Mouse (Mus musculus) adrenal gland, adult 8-10 months (tissue): ENCODE results near the gene Gm28051. TPM values are rescaled to one million over a fixed set of nuclear protein-coding genes. Genes with fewer than 3 reads are reported as not detected.
A peak's percentile ranks its signal among the peaks of the same experiment; 100 is the strongest.

Source experiments
- DNase-seq: peaks from one replicate; pipeline ENCODE4 v3.0.0; 2022
- total RNA-seq, 4 experiments: library from RNA; stranded (reverse); gene quantifications; 2 replicates each; pipeline ENCODE4 v1.2.4; 2022

Gene Gm28051
- total RNA-seq: not detected

GRCm38 (mm10) chr12:102757689-102758402 lies at the start of gene Gm28051, which contains the start of the genes Gon7 and Ubr7:
Gene Gm28051, minus strand, starts transcription at chr12:102757765.
Gene Gon7, minus strand, starts transcription at chr12:102757803.
Gene Ubr7, plus strand, starts transcription at chr12:102757967.
- DNase-seq: peak; percentile 95

DNA sequence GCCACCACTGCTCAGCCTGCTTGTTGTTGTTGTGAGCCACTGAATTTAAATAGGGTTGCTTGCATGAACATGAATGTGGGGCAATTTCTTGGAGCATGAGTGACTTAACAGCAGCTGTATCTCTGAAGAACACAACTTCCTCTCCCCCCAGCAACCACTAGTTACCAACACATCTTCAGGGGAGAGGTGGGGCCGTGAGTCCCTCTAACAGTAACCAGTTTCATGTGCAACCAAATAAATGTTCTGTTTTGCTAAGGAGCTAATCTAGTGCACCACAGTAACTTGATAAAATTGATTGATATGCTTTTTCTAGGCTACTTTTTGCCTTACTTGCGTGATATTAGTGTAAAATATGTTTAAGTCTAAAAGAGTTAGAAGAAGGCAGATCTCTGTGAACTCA lies 42.0 kb upstream of the Gm28051 start:
- DNase-seq: no peak

- DNase-seq: no peak
Measured at GRCm38 (mm10) chr12:102787927-102788326, 30.4 kb upstream of the Gm28051 start.

GRCm38 (mm10) chr12:102785593-102785985 lies 28.0 kb upstream of the Gm28051 start:
- DNase-seq: no peak

- DNase-seq: no peak
Measured at GRCm38 (mm10) chr12:102784899-102785592, 27.5 kb upstream of the Gm28051 start.

DNA sequence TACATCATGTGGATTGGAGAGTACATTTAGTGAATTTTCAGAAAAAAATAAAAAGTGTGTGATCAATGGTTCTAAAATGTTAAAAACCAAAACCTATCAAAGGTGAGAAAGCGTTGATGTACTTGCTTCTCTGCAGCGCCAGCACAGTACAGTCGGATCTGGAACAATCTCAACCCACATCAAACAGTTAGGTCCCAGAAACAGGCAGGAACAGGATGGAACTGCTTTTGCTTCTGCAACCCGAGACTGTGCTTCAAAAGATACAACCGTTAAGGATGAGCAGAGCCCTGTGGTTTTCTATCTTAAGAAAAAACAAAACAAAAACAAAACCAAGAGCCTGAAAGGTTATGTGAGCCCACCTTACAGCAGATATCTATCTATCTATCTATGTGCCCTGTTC lies 25.3 kb upstream of the Gm28051 start:
- DNase-seq: no peak

- no peak for DNase-seq
Measured at GRCm38 (mm10) chr12:102779452-102779851, 21.9 kb upstream of the Gm28051 start.

- no peak for DNase-seq
Measured at GRCm38 (mm10) chr12:102778151-102778550, 20.6 kb upstream of the Gm28051 start.

DNA sequence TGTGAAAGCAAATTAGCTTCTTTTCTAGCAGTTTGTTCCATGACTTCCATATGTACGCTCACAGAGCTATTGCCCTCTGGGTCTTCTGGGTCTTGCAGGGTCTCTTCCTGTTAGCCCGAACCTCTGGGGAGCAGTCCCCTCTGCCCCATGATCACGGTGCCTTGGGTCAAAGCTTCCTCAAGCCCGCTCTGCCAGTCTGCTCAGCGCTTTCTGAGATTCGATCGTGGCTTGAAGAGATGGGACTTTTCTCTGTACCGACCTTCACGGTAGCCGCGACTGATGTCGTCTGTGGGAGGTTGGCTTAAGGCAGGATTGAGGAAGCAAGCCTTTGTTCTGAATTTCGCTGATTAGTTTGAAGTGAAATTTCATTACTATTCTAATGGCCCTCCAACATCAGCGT lies 18.5 kb upstream of the Gm28051 start:
- DNase-seq: no peak

GRCm38 (mm10) chr12:102772676-102773075 lies 15.1 kb upstream of the Gm28051 start:
- no peak for DNase-seq

GRCm38 (mm10) chr12:102771601-102772000 lies 14.0 kb upstream of the Gm28051 start:
- DNase-seq: no peak

DNA sequence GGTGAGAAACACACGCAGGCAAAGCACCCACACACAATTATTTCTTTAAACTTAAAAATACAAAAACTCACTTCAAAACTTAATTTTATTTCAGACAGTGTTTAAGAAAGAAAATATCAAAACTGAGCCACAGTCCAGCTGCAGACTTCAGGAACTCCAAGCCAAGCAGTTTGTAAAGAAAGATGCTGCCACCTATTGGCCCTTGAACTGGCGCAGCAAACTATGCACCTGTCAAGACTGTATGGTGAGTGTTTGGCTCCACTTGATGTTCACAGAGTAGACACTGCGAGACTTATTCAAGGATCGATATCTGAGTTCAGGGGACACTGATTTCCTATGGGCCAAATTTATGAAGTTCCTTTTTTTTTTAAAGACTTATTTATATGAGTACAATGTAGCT lies 11.4 kb upstream of the Gm28051 start:
- DNase-seq: no peak

GRCm38 (mm10) chr12:102763696-102764095 lies 6.1 kb upstream of the Gm28051 start:
- peak; percentile 51 for DNase-seq

- no peak for DNase-seq
Measured at GRCm38 (mm10) chr12:102761668-102762067, 4.1 kb upstream of the Gm28051 start.

GRCm38 (mm10) chr12:102758936-102759335 lies 1.4 kb upstream of the Gm28051 start:
- no peak for DNase-seq

GRCm38 (mm10) chr12:102758403-102758756 lies 815 bp upstream of the Gm28051 start, which contains the start of gene Gm20604:
Gene Gm20604, minus strand, starts transcription at chr12:102758672.
- no peak for DNase-seq

- DNase-seq: no peak
Measured at GRCm38 (mm10) chr12:102757055-102757688, 393 bp downstream of the Gm28051 start.

DNA sequence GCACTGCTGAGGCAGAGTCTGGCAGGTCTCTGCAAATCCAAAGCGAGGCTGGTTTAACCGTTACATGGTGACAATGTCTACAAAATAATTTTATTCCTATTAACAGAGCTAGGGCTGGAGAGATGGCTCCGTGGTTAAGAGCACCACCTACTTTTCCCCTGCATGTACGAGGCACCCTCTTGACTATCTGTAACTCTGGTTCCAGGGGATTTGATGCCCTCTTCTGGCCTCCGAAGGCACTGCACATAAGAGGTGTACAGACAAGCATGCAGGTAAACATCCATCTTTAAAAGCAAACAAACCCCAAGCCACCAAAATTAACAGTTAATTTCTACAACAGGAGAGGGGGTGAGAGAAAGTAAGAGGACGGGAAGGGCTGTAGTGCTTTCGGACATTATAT lies 1.3 kb downstream of the Gm28051 start:
- no peak for DNase-seq

GRCm38 (mm10) chr12:102748256-102748655 lies 9.3 kb downstream of the Gm28051 start:
- no peak for DNase-seq

DNA sequence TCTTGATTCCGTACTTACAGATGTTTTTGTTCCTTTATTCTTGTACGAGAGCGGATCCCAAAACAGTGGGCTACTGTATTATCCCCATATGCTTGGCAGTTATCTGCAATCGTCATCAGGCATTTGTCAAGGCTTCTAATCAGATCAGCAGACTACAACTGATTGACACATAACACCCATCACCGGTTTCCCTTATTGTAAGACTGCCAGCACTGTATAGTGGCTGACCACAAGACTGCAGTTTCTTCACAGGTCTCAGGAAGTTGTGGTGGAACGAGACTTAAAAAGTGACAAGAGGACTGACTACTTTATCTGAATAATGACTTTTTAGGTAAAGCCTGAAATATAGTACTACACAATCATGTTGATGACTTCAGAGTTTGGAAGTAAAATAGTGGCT lies 12.7 kb downstream of the Gm28051 start:
- no peak for DNase-seq

GRCm38 (mm10) chr12:102743589-102744574 lies 13.7 kb downstream of the Gm28051 start, which contains the start of the genes Moap1 and Tmem251:
Gene Moap1, minus strand, starts transcription at chr12:102743661.
Gene Tmem251, plus strand, starts transcription at chr12:102743762.
- peak; percentile 89 for DNase-seq

DNA sequence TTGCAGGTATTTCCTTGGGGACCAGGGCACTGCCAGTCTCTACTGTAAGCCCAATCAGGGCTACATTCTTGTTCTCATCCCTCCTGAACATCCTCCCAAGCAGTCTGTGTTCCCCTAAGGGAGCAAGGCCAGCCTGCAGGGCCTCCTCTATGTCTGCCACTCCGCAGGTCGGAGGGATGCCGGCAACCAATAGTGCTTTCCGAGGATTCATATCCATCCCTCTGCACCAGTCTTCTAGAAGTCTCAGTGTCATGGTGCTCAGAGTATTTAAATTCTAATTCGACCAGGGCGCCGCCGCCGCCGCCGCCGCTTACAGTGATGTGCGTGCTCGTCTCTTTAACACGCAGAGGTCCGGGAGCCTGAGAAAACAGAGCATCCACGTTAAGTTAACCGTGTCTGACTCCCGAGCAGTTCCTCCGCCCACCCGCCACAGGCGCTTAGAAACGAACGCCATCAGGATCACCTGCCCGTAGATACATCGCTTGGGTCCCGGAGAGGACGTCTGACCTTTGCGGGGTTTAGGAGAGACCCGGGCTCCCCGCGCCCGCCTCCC lies 14.5 kb downstream of the Gm28051 start:
- no peak for DNase-seq
